Mouse (Mus musculus) adrenal gland, postnatal 10 days (tissue): ENCODE measurements around the gene Morn3. TPM values are rescaled to one million over a fixed set of nuclear protein-coding genes. Genes with fewer than 3 reads are reported as not detected.

Experiments used
- DNase-seq: peaks from one replicate; pipeline ENCODE4 v3.0.0; 2021; ENCODE audit warnings: mixed read lengths
- total RNA-seq, 2 experiments: library from RNA; stranded (reverse); gene quantifications; 2 replicates each; pipeline ENCODE4 v1.2.3; 2021

Gene Morn3
- total RNA-seq, 2 experiments from 2014 or later, result not detected

- no peak for DNase-seq
Measured at GRCm38 (mm10) chr5:123024312-123024711, 22.5 kb downstream of the Morn3 start.

- DNase-seq, result no peak
Measured at GRCm38 (mm10) chr5:123023049-123023448, 23.8 kb downstream of the Morn3 start.

GRCm38 (mm10) chr5:123021438-123021837 is 25.4 kb downstream of the Morn3 start:
- no peak for DNase-seq

- no peak for DNase-seq
Measured at GRCm38 (mm10) chr5:123020426-123020825, 26.4 kb downstream of the Morn3 start.

GRCm38 (mm10) chr5:123019336-123020016 is 27.3 kb downstream of the Morn3 start:
- DNase-seq, result no peak

GRCm38 (mm10) chr5:123017504-123017903 is 29.3 kb downstream of the Morn3 start:
- DNase-seq, result no peak

GRCm38 (mm10) chr5:123015915-123016314 is 30.9 kb downstream of the Morn3 start:
- DNase-seq, result no peak

GRCm38 (mm10) chr5:123014753-123015701 is 31.8 kb downstream of the Morn3 start, which contains the start of gene Orai1:
Gene Orai1 (plus strand): TSS chr5:123015074.
- DNase-seq, result peak; percentile 99

GRCm38 (mm10) chr5:123013599-123014315 is 33.1 kb downstream of the Morn3 start:
- DNase-seq, result peak; percentile 75

GRCm38 (mm10) chr5:123011705-123012104 is 35.1 kb downstream of the Morn3 start:
- no peak for DNase-seq

- DNase-seq, result no peak
Measured at GRCm38 (mm10) chr5:123010806-123011205, 36.0 kb downstream of the Morn3 start.

GRCm38 (mm10) chr5:123009873-123010272 is 36.9 kb downstream of the Morn3 start:
- DNase-seq, result no peak

- DNase-seq, result no peak
Measured at GRCm38 (mm10) chr5:123008877-123009493, 37.8 kb downstream of the Morn3 start.

GRCm38 (mm10) chr5:123005716-123006592 is 40.9 kb downstream of the Morn3 start:
- no peak for DNase-seq

- DNase-seq, result no peak
Measured at GRCm38 (mm10) chr5:123000901-123001300, 45.9 kb downstream of the Morn3 start.

GRCm38 (mm10) chr5:122997205-122998204 is 49.3 kb downstream of the Morn3 start:
- DNase-seq, result no peak

GRCm38 (mm10) chr5:122994910-122995309 is 51.9 kb downstream of the Morn3 start:
- DNase-seq, result no peak

GRCm38 (mm10) chr5:122994303-122994846 is 52.4 kb downstream of the Morn3 start:
- peak; percentile 94 for DNase-seq

- DNase-seq, result no peak
Measured at GRCm38 (mm10) chr5:122993811-122994210, 53.0 kb downstream of the Morn3 start.
